Mouse (Mus musculus) heart, embryonic 12.5 days (tissue): ENCODE measurements at regions not wholly inside any gene's neighbourhood (a gene's known extent, or its start where the extent isn't known, plus 50 kb on each side); places are given as distances from the start of the nearest gene placed in this dataset.

Source experiments
- ATAC-seq: fragments of 200-750 bp; cut with Nextera tagmentation; 2 replicates; pipeline ENCODE4 v1.8.0; 2017; ENCODE audit warnings: moderate TSS enrichment, moderate library complexity; ENCODE audit not compliant: insufficient number of reproducible peaks, low FRiP score
- H3K27ac ChIP-seq: fragments of 300-500 bp; sonication (generic); 2 replicates; pipeline ENCODE4 v1.5.1; 2016; ENCODE audit warnings: mild to moderate bottlenecking, moderate library complexity; ENCODE audit not compliant: poor library complexity, severe bottlenecking
- H3K27me3 ChIP-seq: fragments of 300-500 bp; sonication (generic); replicated peaks from 2 replicates; pipeline ENCODE4 v1.6.1; 2016; ENCODE audit warnings: mild to moderate bottlenecking, moderate library complexity
- H3K36me3 ChIP-seq: fragments of 300-500 bp; sonication (generic); 2 replicates; pipeline ENCODE4 v1.6.1; 2016; ENCODE audit warnings: mild to moderate bottlenecking, moderate library complexity
- H3K4me1 ChIP-seq: fragments of 300-500 bp; sonication (generic); replicated peaks from 2 replicates; pipeline ENCODE4 v1.6.1; 2016; ENCODE audit warnings: mild to moderate bottlenecking
- H3K4me2 ChIP-seq: fragments of 300-500 bp; sonication (generic); 2 replicates; pipeline ENCODE4 v1.6.1; 2016; ENCODE audit warnings: mild to moderate bottlenecking, moderate library complexity
- H3K4me3 ChIP-seq: fragments of 300-500 bp; sonication (generic); 2 replicates; pipeline ENCODE4 v1.5.1; 2016; ENCODE audit warnings: mild to moderate bottlenecking
- H3K9ac ChIP-seq: fragments of 300-500 bp; sonication (generic); 2 replicates; pipeline ENCODE4 v1.6.1; 2016; ENCODE audit warnings: mild to moderate bottlenecking, moderate library complexity
- H3K9me3 ChIP-seq: fragments of 300-500 bp; sonication (generic); replicated peaks from 2 replicates; pipeline ENCODE4 v1.6.1; 2016; ENCODE audit warnings: mild to moderate bottlenecking, moderate library complexity
- WGBS: fragments of 180-500 bp; shearing (Covaris S2); methylation state at CpG from one replicate; pipeline ENCODE4 v1.1.7; 2016; 5-methylcytosine and 5-hydroxymethylcytosine counted together

DNA sequence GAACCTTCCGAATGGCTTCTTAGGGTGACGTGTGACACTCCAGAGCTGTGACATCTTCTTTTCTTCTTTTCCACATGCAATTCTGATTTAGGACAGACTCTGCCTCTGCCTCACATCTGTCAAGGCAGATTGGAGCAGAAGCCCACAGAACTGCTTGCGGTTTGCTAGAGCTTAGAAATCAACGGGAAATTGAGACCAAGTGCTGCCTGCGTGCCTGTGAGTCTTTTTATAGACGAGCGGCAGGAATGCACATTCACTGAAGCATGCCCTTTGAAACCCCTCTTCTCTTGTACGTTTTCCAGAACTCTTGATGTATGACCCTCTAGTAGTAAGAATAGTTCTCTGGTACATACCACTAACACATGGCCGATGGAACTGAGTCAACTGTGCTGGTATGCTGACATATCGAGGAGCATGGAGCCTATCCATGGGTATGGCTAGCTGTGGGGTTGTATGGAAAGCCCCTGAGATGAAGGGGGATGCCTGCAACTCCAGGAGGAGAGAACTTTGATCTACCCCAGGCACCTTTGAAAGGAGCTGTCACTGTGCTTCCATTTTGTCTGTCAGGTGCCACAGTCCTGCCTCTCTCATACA, 552.2 kb upstream of the Adamts16 start:
- Histone ChIP-seq H3K27ac (no peak overlapping the region), H3K27me3 (no peaks in the 10 kb centered on the region), H3K4me3 (no peak overlapping the region), H3K9ac (no peak overlapping the region), H3K36me3 (no peaks in the 10 kb centered on the region), H3K9me3 (no peaks in the 10 kb centered on the region), H3K4me1 (peaks cover 12% of the 10 kb centered on the region), H3K4me2 (peak overlapping the region; percentile 27; the same call in 1 of the 2 replicates)
- no peak for ATAC-seq
- 46% methylated on average over 10 of the region's 10 CpGs for WGBS

GRCm38 (mm10) chr13:71378641-71379040, 537.0 kb upstream of the Adamts16 start:
- ATAC-seq, result no peak
- no peak overlapping the region for H3K4me3 ChIP-seq
- no peaks in the 10 kb centered on the region for H3K27me3 ChIP-seq
- H3K9me3 ChIP-seq, result no peaks in the 10 kb centered on the region
- H3K4me1 ChIP-seq, result 0 out of 2 replicates have a peak, but pooled peaks cover 2% of the 10 kb centered on the region
- WGBS, result 71% methylated on average over 2 of the region's 2 CpGs
- no peak overlapping the region for H3K27ac ChIP-seq
- no peaks in the 10 kb centered on the region for H3K36me3 ChIP-seq
- H3K9ac ChIP-seq, result no peak overlapping the region
- H3K4me2 ChIP-seq, result no peak overlapping the region

- no peaks in the 10 kb centered on the region for H3K27me3 ChIP-seq
- H3K4me3 ChIP-seq, result no peak overlapping the region
- H3K4me2 ChIP-seq, result no peak overlapping the region
- H3K9ac ChIP-seq, result no peak overlapping the region
- peak; percentile 59; the same call in 1 of the 2 replicates for ATAC-seq
- H3K9me3 ChIP-seq, result no peaks in the 10 kb centered on the region
- 0 out of 2 replicates have a peak, but pooled peaks cover 7% of the 10 kb centered on the region for H3K4me1 ChIP-seq
- WGBS, result 60% methylated on average over 9 of the region's 9 CpGs
- no peaks in the 10 kb centered on the region for H3K36me3 ChIP-seq
- H3K27ac ChIP-seq, result no peak overlapping the region
Observed at GRCm38 (mm10) chr13:71375909-71376606, 534.4 kb upstream of the Adamts16 start.

DNA sequence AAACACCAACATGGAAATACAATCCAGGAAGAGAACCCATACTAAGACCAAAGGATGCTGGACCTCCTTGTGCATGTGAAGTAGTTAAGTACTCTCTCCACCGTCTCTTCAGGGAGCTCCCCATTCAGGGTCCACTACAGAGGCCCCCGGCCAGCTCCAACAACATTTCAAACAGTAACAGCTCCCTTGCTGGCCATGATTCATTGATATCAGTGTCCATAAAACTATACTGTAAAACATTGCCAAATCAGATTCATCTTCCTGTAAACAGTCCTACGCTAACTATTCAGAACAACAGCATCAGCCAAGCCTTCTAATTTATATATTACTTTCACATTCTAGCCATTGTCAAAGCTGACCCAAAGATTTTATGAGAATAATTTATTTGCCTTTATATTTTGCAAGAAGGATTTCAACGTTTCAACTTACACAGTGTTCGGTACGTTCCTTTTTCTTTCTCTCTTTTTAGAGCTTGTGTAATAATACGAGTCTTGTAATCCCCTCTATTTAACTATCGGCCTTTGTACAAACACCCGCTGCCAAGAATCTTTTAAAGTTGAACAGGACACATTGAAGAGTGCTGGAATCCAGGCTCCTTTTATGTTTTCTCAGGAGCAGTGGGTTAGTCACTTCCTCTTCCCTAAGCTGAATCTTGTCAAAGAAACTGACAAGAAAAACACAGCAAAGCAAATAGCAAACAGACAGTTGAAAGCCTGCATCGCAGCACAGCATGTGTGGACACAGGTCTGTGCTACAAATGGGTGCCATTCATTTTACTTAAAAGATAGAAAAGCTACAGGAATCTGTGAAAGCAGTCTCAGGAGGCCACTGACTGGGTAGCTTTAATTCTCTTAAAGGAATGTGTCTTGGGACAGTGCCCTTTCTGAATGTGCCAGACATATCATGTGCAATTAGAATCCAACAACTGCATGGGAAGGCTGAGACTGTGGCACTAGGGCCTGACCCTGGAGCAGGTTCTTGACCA, 531.4 kb upstream of the Adamts16 start:
- no peaks in the 10 kb centered on the region for H3K27me3 ChIP-seq
- peak; percentile 68; the same call in 1 of the 2 replicates for ATAC-seq
- 0 out of 2 replicates have a peak, but pooled peaks cover 7% of the 10 kb centered on the region for H3K4me1 ChIP-seq
- H3K4me3 ChIP-seq, result no peak overlapping the region
- H3K9ac ChIP-seq, result no peak overlapping the region
- H3K36me3 ChIP-seq, result no peaks in the 10 kb centered on the region
- WGBS, result 48% methylated on average over 10 of the region's 10 CpGs
- H3K4me2 ChIP-seq, result no peak overlapping the region
- H3K27ac ChIP-seq, result peak overlapping the region; percentile 68
- no peaks in the 10 kb centered on the region for H3K9me3 ChIP-seq

DNA sequence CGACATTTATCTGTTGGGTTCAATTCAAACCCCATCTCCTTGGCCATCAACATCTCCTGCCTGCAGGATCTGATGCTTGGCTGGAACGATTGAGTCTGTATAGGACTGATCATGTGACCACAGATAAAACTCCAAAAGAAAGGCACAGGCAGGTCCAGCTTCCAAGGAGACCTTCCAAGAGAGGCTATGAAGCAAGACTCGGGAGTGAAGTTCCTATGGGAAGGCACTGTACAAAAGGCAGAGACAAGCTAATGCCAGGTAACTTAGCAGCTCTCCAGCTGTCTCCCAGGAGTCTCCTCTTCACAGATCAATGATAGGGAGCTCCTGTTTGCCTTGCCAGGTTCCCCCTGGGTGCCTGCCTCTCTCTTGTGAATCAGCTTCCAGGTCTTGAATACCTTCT, 528.2 kb upstream of the Adamts16 start:
- ATAC-seq, result no peak
- H3K9ac ChIP-seq, result no peak overlapping the region
- 72% methylated on average over 3 of the region's 3 CpGs for WGBS

DNA sequence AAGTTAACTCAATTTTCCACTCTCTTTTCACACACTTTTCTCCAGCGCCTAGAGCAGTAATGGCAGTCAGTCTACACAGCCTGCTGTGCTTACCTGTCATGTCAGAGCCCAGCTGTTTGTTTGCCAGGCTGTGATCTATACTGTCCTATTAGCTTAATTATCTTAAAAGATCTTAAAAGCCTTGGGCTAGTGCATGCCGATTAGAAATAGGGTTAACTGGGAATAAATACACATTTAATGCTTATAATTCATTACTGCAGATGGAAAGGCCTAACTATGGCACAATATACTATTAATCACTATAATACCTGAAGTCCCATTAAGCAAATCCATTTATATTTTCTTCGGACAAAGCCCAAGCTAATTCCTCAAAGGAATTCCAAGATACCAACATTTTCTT, 523.6 kb upstream of the Adamts16 start:
- H3K36me3 ChIP-seq, result no peaks in the 10 kb centered on the region
- 85% methylated on average over 3 of the region's 3 CpGs for WGBS
- no peaks in the 10 kb centered on the region for H3K4me1 ChIP-seq
- ATAC-seq, result no peak
- no peaks in the 10 kb centered on the region for H3K9me3 ChIP-seq
- no peak overlapping the region for H3K4me2 ChIP-seq
- H3K27ac ChIP-seq, result no peak overlapping the region
- no peak overlapping the region for H3K4me3 ChIP-seq
- H3K9ac ChIP-seq, result no peak overlapping the region
- H3K27me3 ChIP-seq, result no peaks in the 10 kb centered on the region

More for the DNA sequence above, 528.2 kb upstream of the Adamts16 start:
- Histone ChIP-seq H3K4me3 (no peak overlapping the region), H3K4me1 (0 out of 2 replicates have a peak, but pooled peaks cover 7% of the 10 kb centered on the region), H3K9me3 (no peaks in the 10 kb centered on the region), H3K4me2 (no peak overlapping the region), H3K36me3 (no peaks in the 10 kb centered on the region), H3K27me3 (no peaks in the 10 kb centered on the region), H3K27ac (no peak overlapping the region)

DNA sequence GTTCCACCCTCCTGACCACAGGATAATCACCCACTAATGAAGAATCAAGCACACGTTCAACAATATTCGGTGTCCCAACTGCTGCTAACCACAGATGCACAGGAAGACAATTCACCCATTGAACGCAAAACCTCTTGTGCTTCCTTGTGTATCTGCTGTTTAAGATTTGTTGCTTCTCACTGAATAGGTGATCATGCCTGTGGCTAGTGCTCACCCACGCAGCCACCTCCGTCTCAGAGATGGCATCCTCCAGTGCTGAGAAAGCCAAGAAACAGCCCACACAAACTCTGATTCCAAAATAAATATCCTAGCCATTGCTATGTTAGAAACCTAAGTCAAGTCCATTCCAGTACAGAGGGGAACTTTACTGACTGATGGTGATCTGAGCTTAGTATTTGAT, 520.7 kb upstream of the Adamts16 start:
- no peak for ATAC-seq
- no peak overlapping the region for H3K4me3 ChIP-seq
- H3K4me2 ChIP-seq, result no peak overlapping the region
- H3K9ac ChIP-seq, result no peak overlapping the region
- no peaks in the 10 kb centered on the region for H3K4me1 ChIP-seq
- no peak overlapping the region for H3K27ac ChIP-seq
- H3K27me3 ChIP-seq, result no peaks in the 10 kb centered on the region
- 79% methylated on average over 5 of the region's 5 CpGs for WGBS
- H3K36me3 ChIP-seq, result no peaks in the 10 kb centered on the region
- no peaks in the 10 kb centered on the region for H3K9me3 ChIP-seq

GRCm38 (mm10) chr13:71359112-71359511, 517.5 kb upstream of the Adamts16 start:
- Histone ChIP-seq H3K9ac (no peak overlapping the region), H3K4me1 (no peaks in the 10 kb centered on the region), H3K4me2 (no peak overlapping the region), H3K9me3 (no peaks in the 10 kb centered on the region), H3K27me3 (no peaks in the 10 kb centered on the region), H3K36me3 (no peaks in the 10 kb centered on the region), H3K27ac (no peak overlapping the region), H3K4me3 (no peak overlapping the region)
- ATAC-seq, result no peak
- 79% methylated on average over 11 of the region's 11 CpGs for WGBS

- Histone ChIP-seq H3K9me3 (no peaks in the 10 kb centered on the region), H3K4me3 (no peak overlapping the region), H3K36me3 (no peaks in the 10 kb centered on the region), H3K9ac (no peak overlapping the region), H3K4me2 (no peak overlapping the region), H3K4me1 (no peaks in the 10 kb centered on the region), H3K27ac (no peak overlapping the region), H3K27me3 (no peaks in the 10 kb centered on the region)
- ATAC-seq, result no peak
- 81% methylated on average over 7 of the region's 7 CpGs for WGBS
Observed at GRCm38 (mm10) chr13:71350787-71351186, 509.2 kb upstream of the Adamts16 start.

DNA sequence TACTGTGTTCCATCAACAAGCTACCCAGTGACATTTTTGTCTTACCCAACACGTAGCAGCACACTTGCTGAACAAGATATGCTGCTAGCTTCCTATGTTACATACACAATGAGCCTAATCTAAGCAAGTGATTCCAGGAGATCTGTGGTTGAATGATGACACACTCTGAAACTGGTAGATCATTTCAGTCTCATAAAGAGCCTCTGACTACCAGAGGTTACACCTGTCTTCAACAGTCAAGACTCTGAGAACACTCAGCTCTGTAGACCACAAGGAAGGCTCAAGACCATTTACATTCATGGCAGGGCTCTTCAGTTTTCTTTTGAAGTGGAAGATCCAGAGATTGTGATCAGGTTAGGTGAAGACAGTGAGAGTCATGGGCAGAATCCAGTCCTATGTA, 501.3 kb upstream of the Adamts16 start:
- 67% methylated on average over 1 of the region's 1 CpGs for WGBS
- H3K9me3 ChIP-seq, result no peaks in the 10 kb centered on the region
- no peak overlapping the region for H3K4me3 ChIP-seq
- no peaks in the 10 kb centered on the region for H3K36me3 ChIP-seq
- H3K9ac ChIP-seq, result no peak overlapping the region
- no peak for ATAC-seq
- H3K27me3 ChIP-seq, result no peaks in the 10 kb centered on the region
- H3K4me1 ChIP-seq, result no peaks in the 10 kb centered on the region
- H3K4me2 ChIP-seq, result no peak overlapping the region
- no peak overlapping the region for H3K27ac ChIP-seq

GRCm38 (mm10) chr13:71338700-71339099, 497.1 kb upstream of the Adamts16 start:
- Histone ChIP-seq H3K9me3 (no peaks in the 10 kb centered on the region), H3K36me3 (no peaks in the 10 kb centered on the region), H3K27me3 (no peaks in the 10 kb centered on the region), H3K4me3 (no peak overlapping the region), H3K27ac (no peak overlapping the region), H3K9ac (no peak overlapping the region), H3K4me2 (no peak overlapping the region), H3K4me1 (no peaks in the 10 kb centered on the region)
- no peak for ATAC-seq
- 79% methylated on average over 6 of the region's 6 CpGs for WGBS
